Mouse (Mus musculus): ENCODE data around the gene Gm14322. TPM values are rescaled to one million over a fixed set of nuclear protein-coding genes. Genes with fewer than 3 reads are reported as not detected.
"Not testable (repeated sequence)": the region's sequence is repeated elsewhere in the genome, so short reads cannot be mapped to it uniquely, and the experiment has no call there.

Gm14322 gene
- total RNA-seq (2012; rRNA removed), result 32.9 and 34.0 TPM in 2 replicates

DNA sequence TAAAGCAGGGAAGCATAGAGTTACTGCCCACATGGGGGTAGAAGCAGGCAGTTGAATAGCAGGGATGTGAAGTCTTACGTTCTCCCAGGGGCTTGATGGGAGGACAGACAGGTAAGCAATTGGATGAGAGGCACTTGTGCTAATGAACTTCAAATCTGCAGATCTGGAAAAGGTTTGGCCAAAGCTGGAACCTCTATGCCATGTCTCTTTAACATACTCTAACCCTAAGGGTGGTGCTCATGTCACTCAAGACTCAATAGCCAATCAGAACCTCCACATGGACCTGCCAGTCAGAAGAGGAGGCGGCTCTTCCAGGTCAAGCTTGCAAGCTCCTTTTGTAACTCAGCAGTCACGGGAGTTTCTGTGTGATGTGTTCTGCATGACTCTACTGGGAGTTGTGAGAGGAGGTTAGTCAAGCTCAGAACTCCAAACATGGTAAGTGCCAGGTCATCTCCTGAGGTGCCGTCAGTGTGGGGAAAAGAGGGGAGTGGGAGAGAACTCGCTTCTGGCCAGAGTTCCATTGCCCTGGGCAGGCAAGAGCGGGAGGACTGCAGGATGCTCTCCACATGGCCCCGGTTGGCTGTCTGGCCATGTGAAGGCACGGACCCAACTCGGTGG is at the start of gene Gm14322:
Gm14322 (plus strand) TSS at position 348 of the 618 bp plus-strand sequence.
- peak within 1 kb of the TSS; percentile 68 for H3K9ac ChIP-seq (ENCODE audit: insufficient read depth, low read depth, low read length, poor library complexity, severe bottlenecking)
- in situ Hi-C loops (cut with MboI; ENCODE audit: low sequenced_read_pairs in 2 of 2, unreplicated experiment in 2 of 2); H3K36me3 ChIP-seq (ENCODE audit: control insufficient read depth, insufficient read depth, low read length, poor library complexity, severe bottlenecking); H3K4me1 ChIP-seq (ENCODE audit: control insufficient read depth in 2 of 2, insufficient read depth in 2 of 2, low read length in 2 of 2, poor library complexity in 1 of 2); H3K27ac ChIP-seq (ENCODE audit: insufficient read depth, low read depth, low read length, poor library complexity, severe bottlenecking); H3K9me3 ChIP-seq (ENCODE audit: control insufficient read depth, insufficient read depth, low read depth, low read length): not testable (repeated sequence)
- H3K4me3 ChIP-seq (ENCODE audit: insufficient read depth in 1 of 2, low read depth in 1 of 2, low read length in 2 of 2, poor library complexity in 1 of 2, severe bottlenecking in 1 of 2), result peak within 1 kb of the TSS; percentile 79 to 85
- DNase-seq (ENCODE audit: low read depth, low spot score), result peak; percentile 19

DNA sequence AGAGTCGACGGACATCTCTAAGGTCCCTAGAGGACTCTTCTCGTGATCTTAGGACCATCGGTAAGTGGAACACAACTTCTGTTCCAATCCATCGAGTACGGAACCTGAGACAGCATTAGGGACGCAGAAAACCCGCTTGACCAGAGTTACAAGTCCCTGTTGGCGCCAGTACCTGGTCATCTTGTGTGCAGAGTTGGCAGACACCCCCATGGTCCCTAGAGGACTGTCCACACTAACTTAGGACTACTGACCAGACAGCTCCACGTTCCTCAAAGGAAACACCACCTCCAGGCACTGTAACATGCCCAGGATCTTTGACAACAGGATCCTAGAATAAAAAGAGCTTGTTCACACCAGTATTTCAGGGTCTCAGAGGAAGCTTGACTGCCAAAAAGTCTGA is 17.6 kb upstream of the Gm14322 start:
- H3K9me3 ChIP-seq (ENCODE audit: control insufficient read depth, insufficient read depth, low read depth, low read length); H3K27ac ChIP-seq (ENCODE audit: insufficient read depth, low read depth, low read length, poor library complexity, severe bottlenecking); DNase-seq (ENCODE audit: low read depth, low spot score); in situ Hi-C loops (cut with MboI; ENCODE audit: low sequenced_read_pairs in 2 of 2, unreplicated experiment in 2 of 2); H3K9ac ChIP-seq (ENCODE audit: insufficient read depth, low read depth, low read length, poor library complexity, severe bottlenecking); H3K4me1 ChIP-seq (ENCODE audit: control insufficient read depth in 2 of 2, insufficient read depth in 2 of 2, low read length in 2 of 2, poor library complexity in 1 of 2); H3K4me3 ChIP-seq (ENCODE audit: insufficient read depth in 1 of 2, low read depth in 1 of 2, low read length in 2 of 2, poor library complexity in 1 of 2, severe bottlenecking in 1 of 2); H3K36me3 ChIP-seq (ENCODE audit: control insufficient read depth, insufficient read depth, low read length, poor library complexity, severe bottlenecking): not testable (repeated sequence)

DNA sequence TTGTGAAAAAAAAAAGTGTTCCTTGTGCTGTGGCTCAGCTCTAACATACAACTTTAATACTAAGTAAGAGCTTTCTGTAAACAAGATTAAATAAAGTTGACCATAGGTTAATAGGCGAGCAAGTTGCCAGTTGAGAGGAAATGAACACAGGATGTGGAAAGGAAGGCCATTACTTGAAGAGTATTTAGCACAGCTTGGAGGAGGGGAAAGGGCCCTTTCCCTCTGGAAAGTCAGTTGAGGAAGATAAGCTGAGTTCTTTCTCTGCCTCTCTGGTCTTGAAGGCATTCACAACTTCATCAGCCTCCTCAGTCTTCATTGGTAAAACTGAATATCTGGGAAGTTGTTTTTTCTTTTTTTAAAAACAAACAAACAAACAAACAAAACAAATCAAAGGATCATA is 28.3 kb downstream of the Gm14322 start:
- H3K9ac ChIP-seq (ENCODE audit: insufficient read depth, low read depth, low read length, poor library complexity, severe bottlenecking); H3K27ac ChIP-seq (ENCODE audit: insufficient read depth, low read depth, low read length, poor library complexity, severe bottlenecking); H3K4me3 ChIP-seq (ENCODE audit: insufficient read depth in 1 of 2, low read depth in 1 of 2, low read length in 2 of 2, poor library complexity in 1 of 2, severe bottlenecking in 1 of 2); DNase-seq (ENCODE audit: low read depth, low spot score); in situ Hi-C loops (cut with MboI; ENCODE audit: low sequenced_read_pairs in 2 of 2, unreplicated experiment in 2 of 2); H3K4me1 ChIP-seq (ENCODE audit: control insufficient read depth in 2 of 2, insufficient read depth in 2 of 2, low read length in 2 of 2, poor library complexity in 1 of 2); H3K36me3 ChIP-seq (ENCODE audit: control insufficient read depth, insufficient read depth, low read length, poor library complexity, severe bottlenecking); H3K9me3 ChIP-seq (ENCODE audit: control insufficient read depth, insufficient read depth, low read depth, low read length): not testable (repeated sequence)

DNA sequence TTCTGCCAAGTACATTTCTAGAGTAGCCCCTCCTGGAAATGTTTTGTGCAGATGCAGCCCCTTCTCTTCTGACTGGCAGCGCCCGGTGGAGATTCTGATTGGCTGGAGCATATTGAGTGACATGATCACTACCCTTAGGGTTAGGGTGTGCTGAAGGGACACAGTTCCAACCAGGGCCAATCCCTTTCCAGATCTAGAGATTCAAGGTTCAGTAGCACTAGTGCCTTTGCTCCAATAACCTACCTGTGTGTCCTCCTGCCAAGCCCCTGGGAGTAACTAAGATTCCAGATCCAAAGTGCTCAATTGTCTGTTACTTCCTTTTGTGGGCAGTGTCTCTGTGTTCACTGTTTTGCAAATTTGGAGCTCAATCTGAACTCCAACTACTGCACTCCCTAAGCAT is 47.1 kb downstream of the Gm14322 start:
- H3K9me3 ChIP-seq (ENCODE audit: control insufficient read depth, insufficient read depth, low read depth, low read length); H3K9ac ChIP-seq (ENCODE audit: insufficient read depth, low read depth, low read length, poor library complexity, severe bottlenecking); H3K4me1 ChIP-seq (ENCODE audit: control insufficient read depth in 2 of 2, insufficient read depth in 2 of 2, low read length in 2 of 2, poor library complexity in 1 of 2); H3K27ac ChIP-seq (ENCODE audit: insufficient read depth, low read depth, low read length, poor library complexity, severe bottlenecking); H3K36me3 ChIP-seq (ENCODE audit: control insufficient read depth, insufficient read depth, low read length, poor library complexity, severe bottlenecking); in situ Hi-C loops (cut with MboI; ENCODE audit: low sequenced_read_pairs in 2 of 2, unreplicated experiment in 2 of 2); H3K4me3 ChIP-seq (ENCODE audit: insufficient read depth in 1 of 2, low read depth in 1 of 2, low read length in 2 of 2, poor library complexity in 1 of 2, severe bottlenecking in 1 of 2): not testable (repeated sequence)
- DNase-seq (ENCODE audit: low read depth, low spot score), result peak; percentile 20

Other genes starting within 250 kb of the Gm14322 start
- gene Gm14406, start 181.1 kb upstream of the Gm14322 start, total RNA-seq (2012; rRNA removed), result 19.2 and 27.5 TPM in 2 replicates
- 51.2 TPM in 2 replicates for gene Gm14325, start 81.0 kb downstream of the Gm14322 start, total RNA-seq (2012; rRNA removed)
- gene Gm14327, start 137.8 kb downstream of the Gm14322 start, total RNA-seq (2012; rRNA removed), result 3.7 and 4.3 TPM in 2 replicates
- gene Zfp972, start 166.3 kb downstream of the Gm14322 start, total RNA-seq (2012; rRNA removed), result 3.8 and 4.3 TPM in 2 replicates
- gene Gm14326, start 198.0 kb downstream of the Gm14322 start, total RNA-seq (2012; rRNA removed), result 26.1 and 28.1 TPM in 2 replicates